Mouse (Mus musculus): ENCODE results near the gene Heyl. TPM values are rescaled to one million over a fixed set of nuclear protein-coding genes. Genes with fewer than 3 reads are reported as not detected.

Heyl gene
- total RNA-seq, 1 experiment from 2014 or later, result 14.1 TPM

DNA sequence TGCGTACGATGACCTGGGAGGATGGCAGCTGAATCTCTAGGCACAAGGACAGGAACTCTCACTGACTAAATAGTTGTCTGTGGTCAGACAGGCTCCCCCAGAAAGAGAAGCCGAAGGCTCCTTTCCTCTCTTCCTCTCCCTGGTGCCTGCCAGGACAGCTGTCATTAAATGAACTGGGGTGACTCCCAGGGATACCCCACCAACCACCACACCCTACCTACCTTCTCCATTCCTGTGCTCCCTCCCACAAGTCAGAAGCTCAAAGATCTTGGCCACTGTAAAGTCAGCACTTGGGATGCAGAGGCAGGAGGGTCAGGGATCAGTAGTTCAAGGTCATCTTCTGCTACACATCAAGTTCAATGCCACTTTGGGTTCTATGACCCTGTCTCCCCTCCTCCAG, 515 bp upstream of the Heyl start:
- no peak for DNase-seq

DNA sequence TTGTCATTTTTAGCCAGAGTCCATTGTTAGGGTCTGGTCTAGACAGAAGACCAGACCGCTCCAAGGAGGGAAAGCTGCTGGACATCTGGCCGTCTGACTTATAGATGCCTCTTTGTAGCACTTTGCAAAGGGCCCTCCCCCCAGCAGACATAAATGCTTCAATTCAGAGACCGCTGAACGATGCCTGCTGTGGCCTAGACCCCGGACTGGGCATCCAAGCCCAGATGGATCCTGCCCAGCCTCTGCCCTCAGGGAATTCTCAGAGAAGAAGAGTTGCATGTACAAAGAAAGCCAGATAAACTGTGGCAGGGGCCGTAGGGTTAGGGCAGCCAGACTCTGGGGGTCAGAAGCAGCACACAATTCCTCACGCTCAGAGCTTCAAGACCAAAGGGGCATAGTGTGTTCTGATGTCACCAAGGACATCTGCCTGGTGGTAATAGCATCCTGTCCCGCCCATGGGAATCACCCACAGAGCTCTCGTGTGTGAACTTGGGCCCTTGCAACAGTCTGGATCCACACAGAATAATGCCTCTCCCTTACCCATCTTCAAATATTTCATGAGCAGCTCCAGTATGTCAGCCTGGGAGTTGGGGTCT, 2.6 kb downstream of the Heyl start:
- DNase-seq, result no peak

DNA sequence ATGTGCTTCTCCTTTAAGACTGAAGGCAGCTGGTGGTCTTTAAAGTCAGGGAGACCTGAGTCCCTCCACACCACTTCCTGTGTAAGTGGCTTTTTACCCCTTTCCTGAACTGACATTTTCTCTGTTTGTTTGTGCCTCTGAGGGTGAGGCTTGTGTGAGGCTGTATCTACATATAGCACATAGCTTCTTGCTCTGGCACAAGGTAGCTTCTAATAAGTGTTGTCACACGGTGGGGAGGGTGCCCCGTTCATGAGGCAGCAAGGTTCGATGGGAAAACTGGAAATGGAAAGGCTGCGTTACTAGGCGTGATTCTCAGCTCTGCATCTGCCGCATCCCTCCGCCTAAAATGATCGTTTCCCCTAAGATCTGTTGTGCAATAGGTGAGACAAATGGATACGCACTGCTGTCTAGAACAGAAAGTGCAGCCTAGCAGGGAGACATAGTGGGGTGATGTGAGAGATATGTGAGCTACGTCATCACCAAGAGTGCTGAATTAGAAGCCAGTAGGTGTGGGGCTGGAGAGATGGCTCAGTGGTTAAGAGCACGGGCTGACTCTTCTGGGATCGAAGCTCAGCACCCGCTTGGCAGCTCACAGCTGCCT, 3.2 kb downstream of the Heyl start:
- DNase-seq, result no peak

DNA sequence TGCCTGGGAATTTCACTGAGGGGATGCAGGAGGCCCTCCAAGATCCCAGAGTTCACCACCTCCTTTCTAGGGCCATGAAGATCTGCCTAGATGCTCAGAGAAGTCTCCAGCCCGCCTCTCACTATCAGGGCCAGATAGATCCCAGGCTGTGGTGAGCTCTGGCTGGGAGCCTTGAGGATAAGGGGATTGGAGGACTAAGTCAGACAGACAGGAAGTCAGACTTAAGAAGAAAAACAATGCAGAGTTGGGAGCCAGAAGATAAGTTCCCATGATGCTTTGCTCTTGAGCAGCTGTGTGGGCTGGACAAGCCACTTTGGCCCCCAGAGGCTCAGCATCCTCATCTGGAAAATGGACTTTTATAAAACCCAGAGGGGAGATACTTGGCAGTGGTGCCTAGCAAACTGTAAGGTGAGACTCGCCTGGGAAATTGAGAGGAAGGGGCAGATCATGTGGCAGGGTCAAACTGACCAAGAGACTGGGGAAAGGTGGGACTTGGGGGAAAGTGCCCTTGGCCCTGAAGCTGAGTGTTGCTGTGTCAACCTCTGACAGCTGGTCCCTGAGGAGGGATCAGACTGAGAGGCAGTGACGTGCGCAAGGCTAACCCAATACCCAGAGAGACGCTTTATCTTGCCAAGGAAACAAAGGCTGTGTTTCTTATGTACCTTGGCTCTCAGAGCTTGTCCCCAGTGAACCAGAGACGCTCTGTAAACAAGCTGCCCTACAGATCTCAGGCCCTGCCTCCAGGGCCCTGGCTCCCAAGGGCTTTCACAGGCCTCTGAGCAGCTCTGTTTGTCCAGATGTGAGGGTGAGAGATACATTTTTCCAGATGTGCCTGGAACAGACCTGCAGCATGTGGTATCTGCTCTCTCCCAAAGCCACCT, 4.3 kb downstream of the Heyl start:
- DNase-seq, result no peak

DNA sequence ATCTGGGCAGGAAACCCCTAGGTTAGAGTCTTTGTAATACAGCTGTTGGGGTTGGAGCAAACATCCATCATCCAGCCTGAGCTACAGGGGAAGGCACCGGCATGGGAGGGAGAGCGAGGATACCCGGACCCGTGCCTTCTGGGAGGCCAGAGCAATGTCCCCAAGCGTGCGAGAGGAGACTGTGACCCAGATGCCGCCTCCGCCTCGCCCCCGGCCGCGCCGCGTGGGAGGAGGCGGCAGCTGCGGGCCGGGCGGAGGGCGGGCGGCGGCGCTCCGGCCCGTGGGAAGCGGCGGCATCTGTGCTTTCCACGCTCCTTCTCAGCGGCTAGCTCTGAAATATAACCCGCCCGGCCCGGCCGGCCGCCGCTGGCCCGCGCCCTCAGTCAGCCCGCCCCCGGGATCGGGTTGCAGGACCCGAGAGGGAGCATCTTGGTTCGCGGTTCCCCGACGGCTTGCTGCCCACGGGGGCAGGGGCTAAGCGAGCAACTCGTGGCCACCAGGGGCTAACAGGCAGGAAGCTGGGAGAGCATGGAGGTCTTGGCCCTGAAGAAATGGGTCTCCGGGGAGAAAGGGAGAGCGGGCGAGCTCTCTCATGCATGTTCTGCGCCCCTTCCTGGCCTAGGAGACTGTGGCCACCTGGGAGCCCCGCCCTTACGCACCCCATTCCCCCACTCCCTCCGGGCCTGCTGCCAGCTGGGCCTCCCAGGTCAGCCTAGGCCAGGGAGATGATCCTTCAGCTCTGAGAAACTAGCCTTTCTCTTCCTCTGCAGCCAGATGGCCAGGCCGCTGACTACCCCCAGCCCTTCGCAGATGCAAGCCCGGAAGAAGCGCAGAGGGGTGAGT, 6.2 kb downstream of the Heyl start:
- peak; percentile 80 for DNase-seq

DNA sequence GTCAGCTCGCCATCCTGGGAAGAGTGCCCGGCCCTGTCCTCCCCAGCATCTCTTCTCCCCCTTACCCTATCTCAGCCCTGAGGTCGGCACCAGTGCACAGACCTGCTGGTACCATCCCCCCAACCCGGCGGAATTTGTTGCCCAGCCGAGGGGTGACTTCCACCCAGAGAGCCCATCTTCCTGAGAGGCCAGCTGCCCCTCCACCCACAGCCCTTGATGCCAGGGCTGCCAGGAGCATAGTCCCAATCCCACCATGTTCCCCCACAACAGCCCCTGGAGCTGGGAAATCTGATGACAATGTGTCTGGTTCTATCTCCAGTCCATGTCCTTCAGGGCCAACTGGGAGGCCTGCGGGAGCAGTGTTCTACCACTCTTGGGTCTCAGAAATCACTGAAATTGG, 12.9 kb downstream of the Heyl start:
- no peak for DNase-seq

DNA sequence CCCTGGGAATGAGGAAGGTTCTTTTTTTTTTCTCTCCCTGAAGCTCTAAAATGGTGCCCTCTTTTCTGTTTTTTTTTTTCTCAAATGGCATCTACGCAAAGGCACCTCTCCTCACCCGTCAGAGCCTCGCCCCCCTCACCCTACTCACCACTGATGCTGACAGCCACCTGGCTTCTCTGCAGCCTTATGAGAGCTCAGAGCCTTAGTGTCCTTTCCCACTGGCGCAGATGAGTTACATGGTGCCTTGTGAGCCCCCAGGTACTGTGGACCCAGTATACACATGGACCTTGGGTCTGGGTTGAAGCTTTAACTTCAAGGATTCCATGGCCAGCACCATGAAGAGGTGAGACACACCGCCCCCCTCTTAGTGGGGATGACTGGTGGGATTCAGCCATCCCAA, 13.3 kb downstream of the Heyl start:
- DNase-seq, result no peak

DNA sequence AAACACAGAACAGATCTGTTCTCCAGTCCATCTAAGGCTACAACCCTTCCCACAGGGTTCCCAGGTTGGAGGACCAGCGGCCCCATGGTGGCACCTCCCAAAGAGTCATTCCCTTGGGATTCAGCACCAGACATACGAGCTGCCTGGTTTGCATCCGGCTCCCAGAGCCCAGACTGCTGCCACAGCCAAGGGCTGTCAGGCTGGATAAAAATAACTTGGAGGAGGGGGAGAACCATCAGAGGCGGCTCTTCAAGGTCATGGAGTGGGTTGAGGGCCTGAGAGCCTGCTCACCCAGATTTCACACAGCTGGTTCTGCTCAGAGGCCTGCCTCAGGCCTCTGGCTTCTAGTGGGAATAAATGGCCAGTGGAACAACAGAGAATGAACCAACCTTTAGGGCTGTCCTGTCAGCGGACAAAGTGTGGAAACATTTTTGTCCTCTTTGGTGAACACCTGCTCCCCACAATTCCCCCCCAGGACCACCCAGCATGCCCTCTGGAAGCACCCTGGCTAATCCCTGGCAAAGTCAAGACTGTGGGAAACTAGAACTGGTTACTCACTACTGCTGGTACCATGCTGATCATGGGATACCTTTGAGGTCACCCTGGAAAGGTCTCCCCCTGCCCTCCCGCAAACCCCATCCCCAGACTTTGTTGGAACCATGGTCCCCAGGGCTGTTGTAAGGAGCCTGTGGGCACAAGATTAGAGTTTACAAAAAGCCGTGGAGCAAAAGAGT, 14.0 kb downstream of the Heyl start:
- peak; percentile 51 for DNase-seq

DNA sequence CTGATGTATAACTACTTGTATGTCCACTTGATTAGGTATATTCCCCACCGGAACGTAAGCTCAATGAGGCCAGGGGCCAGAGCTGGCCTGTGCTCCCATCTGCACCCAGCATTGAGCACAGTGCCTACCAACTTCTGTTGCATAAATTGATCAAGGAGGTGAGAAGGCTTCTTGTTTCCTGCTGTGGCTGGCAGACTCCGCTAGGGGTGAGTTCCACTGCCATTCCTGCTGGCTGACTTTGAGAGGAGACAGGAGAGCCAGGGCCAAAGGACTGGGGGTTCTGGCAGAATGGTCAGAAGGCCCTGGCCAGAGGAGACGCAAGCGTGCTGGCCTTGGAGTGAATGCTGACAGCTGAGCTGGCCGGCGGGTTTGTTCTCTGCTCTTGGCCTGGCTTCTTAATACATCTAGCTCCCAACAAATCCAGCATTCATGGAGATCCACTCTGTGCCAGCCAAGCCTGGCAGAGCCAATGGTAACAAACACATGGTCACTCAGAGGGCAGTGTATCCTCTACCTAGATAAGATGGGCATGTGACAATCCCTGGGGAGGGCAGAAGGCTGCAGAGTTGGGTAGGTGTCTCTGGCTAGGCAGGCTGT, 15.7 kb downstream of the Heyl start:
- DNase-seq, result peak; percentile 90

DNA sequence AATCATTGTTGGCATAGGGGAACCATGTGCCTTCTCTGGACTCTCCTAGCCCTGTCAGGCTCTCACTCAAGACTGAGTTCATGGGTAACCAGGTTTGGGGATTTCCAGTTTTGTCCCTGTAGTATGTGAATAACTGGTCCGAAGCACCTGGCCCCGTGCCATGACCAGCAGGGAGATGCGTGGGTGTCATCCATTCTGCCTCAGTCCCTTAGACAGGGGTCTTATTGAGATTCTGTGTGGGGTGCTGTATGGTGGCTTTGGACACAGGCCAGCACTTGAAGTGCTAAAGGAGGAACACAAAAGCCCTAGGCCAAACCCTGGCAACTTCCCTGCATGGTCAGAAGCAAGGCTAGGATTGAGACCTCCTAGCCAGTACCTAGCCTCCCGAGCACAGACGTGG, 18.9 kb downstream of the Heyl start:
- DNase-seq, result peak; percentile 19

DNA sequence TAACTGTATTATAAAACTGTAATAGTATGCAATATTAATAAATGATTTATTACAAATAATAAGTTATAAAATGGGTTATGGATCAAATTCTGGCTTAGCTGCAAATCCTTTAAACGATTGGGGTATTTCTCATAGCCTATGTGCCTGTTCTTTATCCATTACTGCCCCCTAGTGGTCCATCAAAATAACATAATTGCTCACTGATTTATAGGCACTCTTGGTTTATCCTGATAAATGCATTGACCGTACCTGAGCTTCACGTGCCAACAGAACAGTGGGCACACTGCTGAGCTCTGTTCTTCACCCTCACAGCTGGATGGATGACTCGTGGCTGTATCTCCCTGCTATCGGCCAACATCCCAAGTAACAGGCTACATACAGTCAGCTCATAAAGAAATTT, 21.3 kb downstream of the Heyl start:
- no peak for DNase-seq

DNA sequence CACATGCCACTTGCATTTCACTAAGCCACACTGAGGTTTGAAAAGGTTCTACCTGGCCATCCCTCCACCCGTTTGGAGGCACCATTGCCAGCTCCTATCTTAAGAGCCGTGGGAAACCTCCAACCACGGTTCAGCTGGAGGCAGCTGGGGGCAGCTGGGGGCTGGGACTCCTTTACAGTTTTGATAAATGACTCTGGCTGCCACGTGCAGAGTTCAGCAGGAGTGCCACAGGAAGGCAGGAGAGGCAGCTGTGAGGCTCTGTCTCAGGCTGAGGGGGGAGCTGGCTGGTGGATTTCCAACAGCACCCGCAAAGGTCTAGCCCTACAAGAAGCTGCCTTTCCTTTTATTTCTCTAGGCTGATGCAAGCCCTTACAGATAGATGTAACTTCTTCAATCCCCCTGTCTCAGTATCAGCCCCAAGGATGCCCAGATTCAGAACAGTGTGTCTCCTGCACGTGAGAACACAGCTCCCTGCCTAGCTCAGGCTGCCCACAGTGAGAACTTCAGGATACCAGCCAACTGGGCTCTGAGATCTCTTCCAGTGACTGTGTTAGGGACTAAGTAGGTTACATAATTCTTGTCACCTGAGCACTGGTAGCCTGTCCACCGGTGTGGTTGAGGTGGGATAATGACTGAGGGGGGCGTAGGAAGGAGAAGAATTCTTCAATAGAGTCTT, 26.9 kb downstream of the Heyl start:
- DNase-seq, result peak; percentile 42

DNA sequence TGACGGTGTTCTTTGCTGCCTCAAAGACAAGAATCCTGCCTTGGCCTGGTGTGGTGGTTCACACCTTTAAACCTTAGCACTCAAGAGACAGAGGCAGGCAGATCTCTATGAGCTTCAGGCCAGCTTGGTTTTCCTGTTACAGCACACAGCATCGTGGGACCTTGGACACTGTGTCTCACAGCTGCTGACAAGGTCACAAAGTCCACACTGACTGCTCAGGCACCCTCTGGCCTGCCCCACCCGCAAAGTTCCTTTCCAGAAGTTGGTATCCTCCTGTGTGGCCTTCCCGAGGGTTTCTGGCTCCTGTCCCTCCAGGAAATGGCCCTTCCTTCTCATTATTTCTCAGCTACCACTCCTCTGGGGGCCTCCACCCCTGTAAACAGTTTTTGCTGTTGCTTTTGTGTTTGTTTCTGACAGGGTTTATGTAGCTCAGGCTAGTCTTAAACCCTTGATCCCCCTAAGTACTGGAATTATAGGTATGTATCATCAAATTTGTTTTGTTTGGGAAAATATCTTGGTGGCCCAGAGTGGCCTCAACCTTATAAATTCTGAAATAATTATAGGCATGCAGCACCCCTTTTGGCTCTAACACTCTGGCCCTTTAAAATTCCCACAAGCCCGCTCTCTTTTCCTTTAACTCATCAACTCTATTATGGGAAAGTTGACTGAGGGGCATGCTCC, 28.5 kb downstream of the Heyl start, which contains the start of gene Pabpc4:
TSS of gene Pabpc4 (plus strand) at position 631 of the 681 bp plus-strand sequence.
- DNase-seq, result peak; percentile 36

DNA sequence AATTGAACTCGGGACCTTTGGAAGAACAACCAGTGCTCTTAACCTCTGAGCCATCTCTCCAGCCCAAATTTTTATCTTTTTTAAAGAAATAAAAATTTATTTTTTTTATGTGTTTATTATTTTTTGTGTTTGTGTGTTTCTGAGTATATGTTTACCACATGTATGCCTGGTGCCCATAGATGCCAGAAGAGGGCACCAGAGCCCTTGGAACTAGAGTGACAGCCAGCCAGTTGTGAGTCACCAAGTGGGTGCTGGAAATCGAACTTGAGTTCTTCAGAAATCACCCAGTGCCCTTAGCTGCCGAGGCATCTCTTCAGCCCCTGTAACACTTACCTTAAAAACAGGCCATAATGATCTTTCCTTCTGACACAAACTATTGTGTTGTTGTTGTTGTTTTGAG, 37.7 kb downstream of the Heyl start:
- DNase-seq, result no peak

DNA sequence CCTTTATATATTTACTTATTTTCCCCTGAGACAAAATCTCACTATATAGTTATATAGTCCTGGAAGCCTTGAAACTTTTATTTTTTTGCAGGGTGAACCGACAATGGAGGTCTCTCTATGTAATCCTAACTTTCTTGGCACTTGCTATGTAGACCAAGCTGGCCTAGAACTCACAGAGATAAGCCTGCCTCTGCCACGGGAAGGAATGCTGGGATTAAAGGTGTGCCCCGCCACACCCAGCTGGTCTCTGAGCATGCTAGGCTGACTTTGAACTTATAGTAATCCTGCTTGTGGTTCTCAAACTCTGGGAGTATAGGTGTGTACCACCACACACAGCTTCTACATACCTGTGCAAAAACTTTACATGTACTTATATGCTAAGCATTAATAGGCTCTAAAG, 46.8 kb downstream of the Heyl start:
- DNase-seq, result no peak

DNA sequence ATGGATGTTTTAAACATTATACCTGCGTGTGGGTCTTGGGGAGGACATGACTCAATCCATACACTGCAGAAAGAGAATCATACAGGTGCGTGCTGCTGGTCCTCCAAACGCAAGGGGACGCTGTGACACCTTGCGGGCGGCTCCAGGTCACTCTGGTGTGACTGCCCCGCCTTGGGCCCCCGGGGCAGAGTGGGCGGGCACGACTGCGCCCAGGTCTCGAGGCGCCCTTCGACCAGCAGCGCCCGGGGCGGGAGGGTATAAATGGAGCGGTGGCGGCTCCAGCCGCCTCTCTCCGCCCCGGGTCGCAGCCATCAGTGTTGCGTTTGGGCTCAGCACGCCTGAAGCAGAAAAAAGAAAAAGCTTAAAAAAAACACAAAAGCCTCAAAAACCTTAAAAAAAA, 49.1 kb downstream of the Heyl start:
- peak; percentile 96 for DNase-seq

DNA sequence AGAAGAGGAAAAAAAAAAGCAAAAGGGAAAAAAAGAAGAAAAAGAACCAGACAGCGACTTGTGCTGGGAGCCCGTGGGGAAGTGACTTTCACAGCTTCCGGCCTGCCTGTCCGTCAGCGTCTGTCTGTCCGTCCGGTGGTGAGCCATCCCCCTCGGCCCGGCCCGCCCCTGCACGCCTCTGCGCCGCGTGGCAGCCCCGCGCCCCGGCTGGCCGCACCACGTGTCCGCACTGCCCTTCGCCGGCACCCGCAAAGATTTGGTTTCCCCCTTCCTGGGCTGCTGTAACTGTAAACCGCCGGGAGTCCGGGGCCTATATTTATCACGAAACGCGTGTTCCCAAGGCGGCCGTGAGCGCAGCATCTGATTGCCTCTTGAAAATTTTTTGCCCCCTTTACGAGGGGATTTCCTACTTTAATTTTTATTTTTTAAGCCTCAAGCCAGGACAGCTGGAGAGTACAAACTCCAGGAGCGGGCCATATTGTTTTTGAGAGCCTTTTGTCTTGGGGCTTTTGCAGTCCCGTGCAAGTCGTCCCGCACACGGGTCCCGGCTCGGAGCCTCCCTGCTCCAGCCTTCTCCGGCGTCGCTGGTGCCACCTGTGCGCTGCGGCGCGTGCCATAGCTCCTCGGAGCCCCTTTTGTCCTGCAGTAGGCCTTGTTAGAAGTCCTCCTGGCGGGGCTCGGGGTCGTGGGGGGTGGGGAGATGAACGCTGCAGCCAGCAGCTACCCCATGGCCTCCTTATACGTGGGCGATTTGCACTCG, 49.7 kb downstream of the Heyl start:
- peak; percentile 73 for DNase-seq

DNA sequence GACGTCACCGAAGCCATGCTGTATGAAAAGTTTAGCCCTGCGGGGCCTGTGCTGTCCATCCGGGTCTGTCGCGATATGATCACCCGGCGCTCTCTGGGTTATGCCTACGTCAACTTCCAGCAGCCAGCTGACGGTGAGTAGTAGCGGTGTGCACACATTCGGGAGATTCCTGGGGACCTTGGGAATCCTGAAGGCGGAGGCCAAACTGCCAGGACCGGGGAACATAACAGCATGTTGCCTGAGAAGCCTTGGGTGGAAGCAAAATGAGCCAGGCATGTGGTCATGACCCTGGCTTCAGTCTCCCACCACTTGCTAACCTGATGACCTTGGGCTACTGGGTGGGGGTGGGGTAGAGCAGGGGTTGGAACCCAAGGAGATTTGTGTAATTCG, 50.3 kb downstream of the Heyl start:
- peak; percentile 76 for DNase-seq
